Mouse (Mus musculus): Measurements from ENCODE around the gene Kcnmb2.

Kcnmb2 gene

GRCm38 (mm10) chr3:32132395-32133004 is 230.2 kb downstream of the Kcnmb2 start:
- no peak for DNase-seq (ENCODE audit: low read depth in 1 of 2, low spot score in 2 of 2)

- no peak for DNase-seq (ENCODE audit: low read depth in 1 of 2, low spot score in 2 of 2)
These were observed 241.9 kb downstream of the Kcnmb2 start for GRCm38 (mm10) chr3:32144194-32144593.

DNA sequence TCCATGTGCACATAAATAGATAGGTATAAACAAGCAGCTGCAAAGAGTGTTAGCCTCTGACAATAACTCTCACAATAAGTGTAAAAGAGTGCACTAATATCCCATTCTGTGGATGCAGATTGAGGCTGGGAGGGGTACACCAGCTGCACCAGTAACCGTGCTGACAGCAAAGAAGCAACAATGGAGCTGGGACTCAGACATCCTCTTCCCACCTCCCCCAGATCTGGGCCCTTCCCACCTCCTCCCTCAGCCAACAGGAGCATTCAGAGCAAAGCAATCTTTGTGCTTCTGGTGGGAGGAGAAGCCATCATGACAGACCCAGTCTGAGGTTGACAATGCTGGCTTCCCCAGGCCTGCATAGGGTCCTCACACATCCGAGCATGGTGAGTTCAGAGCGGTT is 242.3 kb downstream of the Kcnmb2 start:
- no peak for DNase-seq (ENCODE audit: low read depth in 1 of 2, low spot score in 2 of 2)

DNA sequence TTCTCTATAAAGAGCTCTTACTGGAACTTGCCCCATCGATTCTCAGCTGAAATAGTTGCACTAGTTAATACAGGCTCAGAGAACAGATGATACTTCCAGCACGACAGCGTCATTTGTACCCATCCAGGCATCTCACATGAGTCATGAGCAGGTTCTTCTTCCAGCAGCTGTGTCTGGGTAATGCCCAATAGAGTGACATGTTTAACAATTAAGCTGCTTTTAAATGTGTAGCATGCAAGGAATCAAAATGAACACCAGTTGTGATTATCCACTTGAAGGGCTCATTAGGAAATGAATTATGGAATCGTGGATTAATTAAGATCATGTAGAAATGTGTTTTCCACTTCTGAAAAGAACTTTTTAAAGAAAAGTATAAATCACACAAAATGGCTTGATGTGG is 245.4 kb downstream of the Kcnmb2 start:
- no peak for DNase-seq (ENCODE audit: low read depth in 1 of 2, low spot score in 2 of 2)

DNA sequence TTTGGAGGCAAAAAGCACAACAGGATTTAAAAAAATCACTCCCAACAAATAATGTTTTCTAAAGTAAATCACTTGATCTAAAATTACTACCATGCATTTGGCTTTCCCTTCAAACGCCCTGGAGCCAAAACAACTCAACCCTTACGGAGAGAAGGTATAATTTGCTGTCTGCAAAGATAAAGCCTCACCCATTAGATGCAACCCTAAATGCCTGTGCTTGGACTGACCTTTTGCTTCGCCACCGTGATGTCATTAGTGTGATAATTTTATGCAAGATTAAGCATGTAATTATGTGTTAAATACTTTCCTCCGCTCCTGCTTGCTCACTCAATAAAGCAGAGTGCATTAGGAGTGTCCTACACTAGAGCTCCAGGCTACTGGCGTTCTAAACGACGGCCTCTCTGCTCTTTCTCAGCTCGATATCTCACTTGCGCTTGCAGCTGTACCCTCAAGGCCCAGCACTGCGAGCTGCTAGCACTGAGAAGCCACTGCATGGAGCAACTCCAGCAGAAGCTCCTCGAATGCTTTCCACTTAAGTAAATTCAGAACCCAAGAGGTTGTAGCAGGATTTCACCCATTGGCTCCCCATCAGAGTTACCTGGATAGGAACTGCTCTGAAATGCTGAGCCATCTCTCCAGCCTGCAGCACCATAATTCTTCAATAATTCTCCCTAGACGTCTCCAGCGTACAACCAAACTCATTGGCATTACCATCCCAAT is 247.7 kb downstream of the Kcnmb2 start:
- DNase-seq (ENCODE audit: low read depth in 1 of 2, low spot score in 2 of 2), result no peak

DNA sequence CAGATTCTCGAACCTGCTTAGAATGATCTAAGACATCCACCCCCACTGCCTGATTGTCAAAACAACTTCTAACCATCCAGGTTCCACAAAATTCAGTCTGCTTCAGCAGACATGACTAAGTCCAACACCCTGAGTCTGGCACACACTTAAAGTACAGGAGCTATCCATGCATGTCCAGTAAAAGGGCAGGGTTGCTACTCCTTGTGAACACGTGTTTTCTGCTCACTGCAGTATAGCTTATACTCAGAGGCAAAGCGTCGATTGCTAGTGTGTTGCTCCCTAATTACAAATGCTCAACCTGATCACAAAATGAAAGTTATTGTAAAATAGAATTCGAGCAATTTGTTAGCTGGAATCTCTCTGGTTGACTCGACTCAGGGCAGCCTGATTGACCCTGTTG is 278.2 kb downstream of the Kcnmb2 start:
- no peak for DNase-seq (ENCODE audit: low read depth in 1 of 2, low spot score in 2 of 2)

GRCm38 (mm10) chr3:32185855-32186522 is 283.7 kb downstream of the Kcnmb2 start:
- no peak for DNase-seq (ENCODE audit: low read depth in 1 of 2, low spot score in 2 of 2)

DNA sequence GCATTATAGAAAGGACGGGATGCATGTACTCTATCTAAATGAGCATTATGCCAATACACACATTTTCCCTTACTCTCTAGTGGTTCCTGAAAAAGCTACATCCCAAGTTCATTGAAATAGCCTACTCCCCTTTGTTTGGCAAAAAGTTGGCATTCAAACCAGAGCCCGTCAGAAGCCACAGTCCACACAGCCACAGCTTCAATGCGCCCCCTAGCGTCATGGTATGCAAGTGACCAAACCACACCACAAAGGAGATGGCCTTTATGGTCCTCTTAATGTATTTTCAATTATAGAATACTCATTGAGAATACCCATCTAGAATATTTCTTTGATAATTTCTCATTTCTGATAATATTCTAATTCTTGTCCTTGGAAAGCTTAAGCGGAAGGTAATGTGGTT is 286.2 kb downstream of the Kcnmb2 start:
- no peak for DNase-seq (ENCODE audit: low read depth in 1 of 2, low spot score in 2 of 2)

DNA sequence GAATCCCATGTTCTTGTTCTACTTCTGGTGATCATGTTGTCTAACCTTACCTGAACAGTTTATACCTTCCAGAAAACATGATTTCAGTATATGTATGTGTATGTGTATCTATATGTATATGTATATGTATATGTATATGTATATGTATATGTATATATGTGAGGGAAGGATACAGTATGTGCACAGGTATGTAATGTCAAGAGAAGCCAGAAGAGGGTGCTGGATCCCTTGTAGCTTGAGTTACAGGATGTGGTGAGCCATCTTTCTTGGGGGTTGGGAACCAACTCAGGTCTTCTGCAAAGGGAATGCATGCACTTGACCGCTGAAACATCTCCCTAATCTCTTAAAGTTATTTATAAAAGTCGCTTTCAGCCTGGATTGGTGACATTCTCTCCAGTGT is 286.6 kb downstream of the Kcnmb2 start:
- no peak for DNase-seq (ENCODE audit: low read depth in 1 of 2, low spot score in 2 of 2)

DNA sequence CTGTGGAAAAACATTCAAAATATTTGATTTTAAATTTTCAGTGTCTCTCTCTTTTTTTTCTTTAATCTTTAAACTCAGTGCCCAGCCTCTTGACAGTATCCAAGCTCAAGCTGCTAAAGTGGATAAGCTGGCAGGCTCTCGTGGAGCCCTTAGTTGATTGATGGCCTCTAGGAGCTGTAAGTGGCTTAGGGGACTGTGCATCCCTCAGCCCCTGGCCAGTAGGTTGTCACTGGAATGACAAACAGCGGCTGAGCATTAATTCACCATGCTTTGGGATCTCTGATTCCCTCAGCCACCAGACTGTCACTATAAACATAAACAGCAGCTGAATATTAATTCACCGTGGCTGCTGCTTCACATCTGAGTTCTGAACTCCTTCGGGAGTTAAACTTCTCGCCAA is 287.6 kb downstream of the Kcnmb2 start:
- no peak for DNase-seq (ENCODE audit: low read depth in 1 of 2, low spot score in 2 of 2)

- DNase-seq (ENCODE audit: low read depth in 1 of 2, low spot score in 2 of 2), result no peak
These were observed 291.7 kb downstream of the Kcnmb2 start for GRCm38 (mm10) chr3:32194014-32194413.

DNA sequence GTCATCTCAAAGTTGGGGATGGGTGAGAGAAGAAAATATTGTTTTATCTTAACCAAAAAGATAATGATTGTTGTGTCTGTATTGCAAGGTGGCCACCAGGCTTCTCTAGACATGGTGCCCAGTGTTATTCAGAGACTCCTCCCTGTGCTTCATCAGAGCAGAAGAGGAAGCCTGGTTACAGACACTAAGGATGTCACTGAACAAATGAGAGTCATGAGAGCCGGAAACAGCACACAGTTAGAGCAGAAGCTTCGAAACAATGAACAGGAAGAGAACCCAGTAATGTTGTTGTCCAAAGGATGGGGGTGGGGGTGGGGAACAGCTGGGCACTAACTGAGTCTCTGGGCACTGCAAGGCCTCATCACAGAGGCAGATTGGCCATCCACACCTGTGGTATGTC is 324.4 kb downstream of the Kcnmb2 start:
- no peak for DNase-seq (ENCODE audit: low read depth in 1 of 2, low spot score in 2 of 2)

DNA sequence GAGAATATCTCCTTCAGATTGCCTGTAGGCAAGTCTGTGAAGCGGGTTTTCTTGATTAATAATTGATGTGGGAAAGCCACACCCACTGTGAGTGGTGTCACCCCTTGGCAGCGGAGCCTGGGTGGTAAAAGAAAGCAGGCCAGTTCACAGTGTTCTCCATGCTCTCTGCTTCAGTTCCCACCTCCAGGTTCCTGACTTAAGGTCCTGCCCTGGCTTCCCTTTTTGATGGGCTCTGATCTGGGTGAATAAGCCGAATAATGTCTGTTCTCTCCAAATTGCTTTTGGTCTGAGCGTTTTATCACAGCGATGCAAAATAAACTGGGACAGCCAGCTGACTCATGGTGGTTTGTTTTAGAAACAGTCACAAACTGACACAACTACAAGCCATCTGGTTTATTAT is 334.5 kb downstream of the Kcnmb2 start:
- no peak for DNase-seq (ENCODE audit: low read depth in 1 of 2, low spot score in 2 of 2)

All from monocyte, adult 2 months (primary cell).